Mouse (Mus musculus) MEL (cell line): ENCODE measurements at regions not wholly inside any gene's neighbourhood (a gene's known extent, or its start where the extent isn't known, plus 50 kb on each side); places are given as distances from the start of the nearest gene placed in this dataset.

Experiments
- CTCF ChIP-seq, 3 experiments: IDR thresholded peaks in 2 of 3; conservative IDR thresholded peaks in 1 of 3; 2 replicates each; pipeline ENCODE4 v1.5.1; 2011 to 2012; ENCODE audit warnings: low read length in 3 of 3, low read depth in 2 of 3, mild to moderate bottlenecking in 2 of 3, improper control_type of control experiment in 1 of 3, inconsistent platforms in 1 of 3, mixed read lengths in 1 of 3, moderate library complexity in 1 of 3; ENCODE audit not compliant: control insufficient read depth in 1 of 3, insufficient read depth in 1 of 3, poor library complexity in 1 of 3, severe bottlenecking in 1 of 3
- ELF1 ChIP-seq: IDR thresholded peaks from 2 replicates; pipeline ENCODE4 v1.6.1; 2014; ENCODE audit warnings: low read depth, mild to moderate bottlenecking, inconsistent platforms, low read length, improper control_type of control experiment, moderate library complexity
- GATA1 ChIP-seq: IDR thresholded peaks from 2 replicates; pipeline ENCODE4 v1.6.1; 2011; ENCODE audit warnings: low read depth, low read length, improper control_type of control experiment
- HCFC1 ChIP-seq: IDR thresholded peaks from 2 replicates; pipeline ENCODE4 v1.6.1; 2012; ENCODE audit warnings: low read depth, mild to moderate bottlenecking, inconsistent platforms, low read length, improper control_type of control experiment, moderate library complexity
- POLR2A ChIP-seq, 2 experiments: IDR thresholded peaks; 2 replicates each; pipeline ENCODE4 v1.6.1; 2011 to 2012; ENCODE audit warnings: low read length in 2 of 2, mild to moderate bottlenecking in 2 of 2, control low read depth in 1 of 2, improper control_type of control experiment in 1 of 2, low read depth in 1 of 2, moderate library complexity in 1 of 2; ENCODE audit not compliant: control insufficient read depth in 1 of 2, insufficient read depth in 1 of 2, poor library complexity in 1 of 2
- POLR2AphosphoS5 ChIP-seq: IDR thresholded peaks from 2 replicates; pipeline ENCODE4 v1.6.1; 2012; ENCODE audit warnings: low read depth, borderline replicate concordance, mild to moderate bottlenecking, inconsistent platforms, low read length, moderate library complexity, mixed read lengths
- RCOR1 ChIP-seq: IDR thresholded peaks from 2 replicates; pipeline ENCODE4 v1.6.1; 2012; ENCODE audit warnings: low read depth, mild to moderate bottlenecking, inconsistent platforms, low read length, improper control_type of control experiment
- ZC3H11A ChIP-seq: IDR thresholded peaks from 2 replicates; pipeline ENCODE4 v1.6.1; 2012; ENCODE audit warnings: low read depth, mild to moderate bottlenecking, inconsistent platforms, low read length, improper control_type of control experiment

GRCm38 (mm10) chr12:71598641-71599040, 232.2 kb upstream of the Daam1 start:
- TF ChIP-seq ZC3H11A: no peak
- no peak for TF ChIP-seq CTCF (IDR thresholded peaks at IDR 0.05 in 2 of 3, conservative IDR thresholded peaks at IDR 0.05 in 1 of 3; ENCODE audit: control insufficient read depth in 1 of 3, insufficient read depth in 1 of 3, low read depth in 2 of 3, low read length in 3 of 3, poor library complexity in 1 of 3, severe bottlenecking in 1 of 3)
- no peak for TF ChIP-seq ELF1
- no peak for TF ChIP-seq RCOR1
- no peak for TF ChIP-seq POLR2A (IDR thresholded peaks at IDR 0.05; ENCODE audit: control insufficient read depth in 1 of 2, insufficient read depth in 1 of 2, low read depth in 1 of 2, low read length in 2 of 2, poor library complexity in 1 of 2)
- TF ChIP-seq POLR2AphosphoS5: no peak
- no peak for TF ChIP-seq HCFC1
- TF ChIP-seq GATA1: no peak
